Mouse (Mus musculus) megakaryocyte, embryonic 14.5 days (primary cell): ENCODE results near the gene Bcl3. TPM values are rescaled to one million over a fixed set of nuclear protein-coding genes. Genes with fewer than 3 reads are reported as not detected.
A peak's percentile ranks its signal among the peaks of the same experiment; 100 is the strongest.

ENCODE experiments used
- H3K27me3 ChIP-seq: replicated peaks from 2 replicates; pipeline ENCODE3; 2012; ENCODE audit warnings: inconsistent platforms
- H3K36me3 ChIP-seq: replicated peaks from 2 replicates; pipeline ENCODE3; 2012; ENCODE audit warnings: low read length, inconsistent platforms, mixed read lengths
- H3K4me1 ChIP-seq: 2 replicates; pipeline ENCODE4 v1.6.1; 2012; ENCODE audit warnings: inconsistent platforms
- H3K4me3 ChIP-seq: replicated peaks from 2 replicates; pipeline ENCODE3; 2012; ENCODE audit warnings: moderate library complexity, mild to moderate bottlenecking, inconsistent platforms
- H3K9me3 ChIP-seq: 2 replicates; pipeline ENCODE4 v1.6.1; 2012; ENCODE audit warnings: inconsistent platforms
- FLI1 ChIP-seq: IDR thresholded peaks from 2 replicates; pipeline ENCODE4 v1.6.1; 2012; ENCODE audit warnings: low read length, inconsistent platforms, mixed read lengths
- GATA1 ChIP-seq: IDR thresholded peaks from 3 replicates; pipeline ENCODE4 v1.6.1; 2012; ENCODE audit warnings: mixed read lengths, low read length, inconsistent platforms, borderline replicate concordance
- polyA plus RNA-seq: library from polyadenylated mRNA; stranded (reverse); fragments of >175 nt; gene quantifications from 2 replicates; pipeline ENCODE4 v1.2.3, GENCODE M21; 2012; ENCODE audit warnings: low replicate concordance; ENCODE audit not compliant: insufficient read depth

Gene Bcl3
- 183 and 210 TPM in 2 replicates for polyA plus RNA-seq

DNA sequence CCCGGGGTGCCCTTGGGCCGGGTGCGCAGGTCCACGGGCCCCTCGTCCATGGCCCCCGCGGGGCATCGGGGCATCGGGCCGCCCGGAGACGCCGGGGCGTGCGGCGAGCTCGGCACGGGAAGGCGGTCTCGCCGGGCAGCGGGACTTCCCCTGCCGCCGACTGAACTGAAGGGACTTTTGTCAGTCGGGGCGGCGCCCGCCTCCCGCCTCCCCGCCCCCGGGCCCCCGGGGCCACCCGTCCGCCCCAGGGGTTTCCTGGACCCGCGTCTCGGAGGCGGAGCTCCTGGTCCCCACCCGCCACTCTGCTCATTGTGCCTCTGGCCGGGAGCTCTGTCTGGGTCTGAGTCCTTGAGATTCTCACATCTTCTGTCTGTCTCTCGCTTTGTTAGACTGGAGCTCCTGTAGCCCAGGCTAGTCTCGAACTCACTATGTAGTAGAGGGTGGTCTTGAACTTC, at the start of gene Bcl3:
TSS of gene Bcl3 (minus strand) at position 167 of the 455 bp plus-strand sequence.
- peaks cover 89% of the 10 kb centered on the region for H3K4me1 ChIP-seq
- peak within 1 kb of the TSS; percentile 93 for H3K4me3 ChIP-seq
- peaks cover 33% of the 10 kb centered on the region for H3K36me3 ChIP-seq
- no peak for TF ChIP-seq FLI1
- TF ChIP-seq GATA1, result no peak
- H3K9me3 ChIP-seq, result no peaks in the 10 kb centered on the region
- no peaks in the 10 kb centered on the region for H3K27me3 ChIP-seq

DNA sequence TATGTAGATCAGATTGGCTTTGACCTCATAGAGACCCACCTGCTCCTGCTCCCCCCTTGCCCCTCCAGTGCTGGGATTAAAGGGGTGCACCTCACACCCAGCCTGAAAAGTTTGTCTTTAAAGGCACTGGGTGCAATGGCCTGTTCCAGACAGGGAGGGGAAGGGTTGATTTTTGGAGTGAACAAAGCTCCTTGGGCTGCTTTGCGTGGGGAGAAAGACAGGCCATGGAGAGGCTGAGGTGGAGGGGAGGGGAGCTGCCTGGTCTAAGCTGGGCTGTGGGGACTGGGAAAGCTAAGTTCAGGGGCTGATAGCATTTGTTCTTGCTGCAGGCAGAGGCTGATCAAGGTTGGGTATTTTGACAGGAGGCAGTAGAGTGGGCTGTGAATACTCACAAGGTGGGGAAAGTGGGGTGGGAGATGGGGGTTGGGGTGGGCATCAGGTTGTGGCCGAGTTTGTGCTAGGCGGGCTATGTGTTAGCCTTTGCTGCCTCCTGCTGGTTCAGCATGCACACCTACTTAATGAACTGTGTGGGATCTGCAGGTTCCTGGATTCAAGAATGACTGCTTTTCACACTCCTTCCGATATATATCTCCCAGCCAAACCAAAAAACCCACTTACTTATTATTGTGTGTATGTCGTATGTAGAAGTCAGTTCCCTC, 49.5 kb upstream of the Bcl3 start:
- H3K4me1 ChIP-seq, result peaks cover 50% of the 10 kb centered on the region
- no peaks in the 10 kb centered on the region for H3K36me3 ChIP-seq
- TF ChIP-seq FLI1 (no peak), GATA1 (no peak)
- H3K4me3 ChIP-seq, result peak overlapping the region; percentile 83
- no peaks in the 10 kb centered on the region for H3K9me3 ChIP-seq
- H3K27me3 ChIP-seq, result no peaks in the 10 kb centered on the region

DNA sequence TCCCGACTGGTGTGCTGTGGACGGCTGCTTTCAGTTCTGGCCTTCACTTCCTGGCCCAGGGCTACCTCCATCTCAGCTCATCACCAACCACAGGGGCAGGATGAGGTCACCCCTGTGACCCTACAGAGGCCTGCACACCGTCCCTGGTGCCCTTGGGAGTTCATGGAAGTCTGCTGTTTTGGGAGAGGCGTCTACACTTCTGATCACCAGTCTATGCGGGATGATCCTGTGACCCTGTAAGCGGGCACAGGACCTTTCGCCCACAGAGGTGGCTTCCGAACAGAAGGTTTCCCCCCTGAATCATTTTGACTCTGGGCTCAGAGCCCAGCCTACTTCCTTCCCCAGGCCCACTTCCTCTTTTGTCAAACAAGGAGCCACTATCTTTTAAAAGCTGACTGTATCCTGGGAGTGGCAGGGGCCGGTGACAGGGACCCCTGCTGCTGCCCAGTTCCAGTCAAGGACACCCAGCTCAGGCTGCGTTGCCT, 48.6 kb upstream of the Bcl3 start:
- no peaks in the 10 kb centered on the region for H3K9me3 ChIP-seq
- no peaks in the 10 kb centered on the region for H3K27me3 ChIP-seq
- peak overlapping the region; percentile 83 for H3K4me3 ChIP-seq
- TF ChIP-seq FLI1 (no peak), GATA1 (no peak)
- H3K4me1 ChIP-seq, result peaks cover 46% of the 10 kb centered on the region
- no peaks in the 10 kb centered on the region for H3K36me3 ChIP-seq

DNA sequence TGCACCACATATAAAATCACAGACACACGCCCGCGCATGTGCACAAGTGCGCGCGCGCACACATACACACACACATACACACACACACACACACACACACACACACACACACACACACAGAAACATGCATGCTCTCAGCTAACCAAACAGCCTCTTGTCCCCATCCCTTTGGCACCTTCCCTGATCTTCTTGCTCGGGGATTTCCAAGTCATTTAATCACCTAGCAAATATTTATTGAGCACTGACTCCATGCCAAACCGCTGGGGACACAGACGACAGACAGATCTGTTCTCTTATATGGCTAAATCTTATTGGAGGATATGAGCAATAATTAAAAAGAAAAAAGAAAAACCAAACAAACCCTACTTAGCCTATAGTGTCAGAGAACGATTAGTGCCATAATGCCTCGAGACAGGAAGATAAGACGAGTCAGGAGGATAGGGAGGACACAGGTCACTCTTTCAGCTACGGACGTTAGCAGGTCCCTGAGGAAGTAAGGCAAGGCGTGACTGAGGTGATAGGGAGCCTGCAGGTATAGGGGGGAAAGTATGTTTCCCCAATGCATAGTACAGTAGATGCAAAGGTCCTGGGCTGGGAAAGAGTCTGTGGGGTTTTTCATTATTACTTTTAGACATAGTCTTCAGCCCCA, 45.3 kb upstream of the Bcl3 start:
- Histone ChIP-seq H3K27me3 (peaks cover 16% of the 10 kb centered on the region), H3K9me3 (no peaks in the 10 kb centered on the region), H3K4me1 (peaks cover 50% of the 10 kb centered on the region), H3K36me3 (no peaks in the 10 kb centered on the region), H3K4me3 (no peak overlapping the region)
- TF ChIP-seq GATA1 (no peak), FLI1 (no peak)

DNA sequence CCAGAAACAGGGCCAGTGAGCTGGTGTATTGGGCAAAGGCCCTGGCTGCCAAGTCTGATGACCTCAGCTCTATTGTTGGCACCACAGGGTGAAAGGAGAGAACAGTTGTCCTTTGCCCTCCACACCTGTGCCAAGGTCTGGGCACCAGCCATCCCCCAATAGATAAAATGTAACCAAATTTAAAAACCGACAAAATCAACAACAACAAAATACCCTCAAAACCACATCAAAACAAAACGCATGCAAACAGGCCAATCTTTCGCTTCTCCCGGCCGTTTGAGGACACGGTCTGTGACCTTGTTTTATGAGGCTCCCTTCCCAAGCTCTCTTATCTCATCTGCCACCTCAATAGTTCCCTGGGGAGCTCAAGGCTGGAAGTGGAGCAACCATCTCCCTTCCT, 43.9 kb upstream of the Bcl3 start:
- no peak for TF ChIP-seq FLI1
- no peak for TF ChIP-seq GATA1
- Histone ChIP-seq H3K4me3 (no peak overlapping the region), H3K9me3 (no peaks in the 10 kb centered on the region), H3K4me1 (peaks cover 39% of the 10 kb centered on the region), H3K36me3 (no peaks in the 10 kb centered on the region), H3K27me3 (peaks cover 16% of the 10 kb centered on the region)

DNA sequence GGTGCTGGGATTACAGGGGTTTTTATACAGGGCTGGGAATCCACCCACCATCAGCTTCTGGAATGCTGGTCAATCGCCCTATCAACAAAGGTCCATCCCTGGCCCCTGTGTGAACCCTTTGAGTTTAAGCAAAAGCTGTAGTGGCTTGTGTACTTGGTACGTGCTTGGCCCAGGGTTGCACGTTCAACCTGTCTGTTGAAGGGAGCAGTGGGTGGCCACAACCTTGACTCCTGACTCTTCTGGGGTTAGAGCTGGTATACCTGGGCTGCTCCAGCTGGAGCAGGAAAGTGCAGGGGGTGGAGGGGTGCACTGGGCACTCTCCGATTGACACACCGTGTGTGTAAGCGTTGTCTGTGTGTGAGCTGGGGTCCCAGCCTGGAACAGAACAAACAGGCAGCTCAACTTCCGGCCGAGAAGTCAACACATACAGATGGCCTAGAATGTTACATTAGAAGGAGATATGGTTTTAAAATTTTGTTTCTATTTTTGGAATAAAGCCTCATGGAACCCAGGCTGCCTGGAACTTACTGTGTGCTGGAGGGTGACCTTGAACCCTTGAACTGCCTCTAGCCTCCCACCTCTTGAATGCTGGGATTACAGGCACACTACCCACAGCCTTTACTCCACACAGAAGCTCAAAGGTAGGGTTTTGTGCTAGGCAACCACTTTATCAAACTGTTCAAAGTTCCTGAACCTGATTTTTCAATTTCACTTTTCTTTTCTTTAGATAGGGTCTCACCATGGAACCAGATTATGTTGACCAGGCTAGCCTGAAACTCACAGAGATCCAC, 42.9 kb upstream of the Bcl3 start:
- Histone ChIP-seq H3K27me3 (peaks cover 21% of the 10 kb centered on the region), H3K36me3 (no peaks in the 10 kb centered on the region), H3K9me3 (no peaks in the 10 kb centered on the region), H3K4me1 (peaks cover 29% of the 10 kb centered on the region), H3K4me3 (no peak overlapping the region)
- TF ChIP-seq GATA1, result no peak
- TF ChIP-seq FLI1, result no peak

DNA sequence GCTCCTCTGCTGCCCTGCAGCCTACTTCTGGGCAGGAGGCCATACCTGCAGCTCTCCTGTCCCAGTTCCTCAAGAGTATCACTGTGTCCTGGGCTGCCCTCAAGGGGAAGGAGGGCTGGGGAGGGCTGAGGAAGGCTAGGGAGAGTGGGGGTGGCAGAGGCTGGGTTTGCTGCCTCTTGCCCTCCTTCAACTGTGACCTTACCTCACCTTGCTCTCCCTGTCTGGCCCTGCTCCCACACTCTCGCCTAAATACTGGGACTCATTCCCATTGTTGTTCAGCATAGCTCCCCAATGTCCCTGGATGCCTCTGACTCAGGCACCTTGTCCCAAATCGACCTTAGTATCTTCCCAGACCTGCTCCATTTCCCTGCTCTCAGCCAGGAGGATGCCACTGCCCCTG, 41.7 kb upstream of the Bcl3 start:
- peaks cover 33% of the 10 kb centered on the region for H3K4me1 ChIP-seq
- peaks cover 30% of the 10 kb centered on the region for H3K27me3 ChIP-seq
- no peak overlapping the region for H3K4me3 ChIP-seq
- TF ChIP-seq FLI1 (no peak), GATA1 (no peak)
- H3K9me3 ChIP-seq, result no peaks in the 10 kb centered on the region
- no peaks in the 10 kb centered on the region for H3K36me3 ChIP-seq

DNA sequence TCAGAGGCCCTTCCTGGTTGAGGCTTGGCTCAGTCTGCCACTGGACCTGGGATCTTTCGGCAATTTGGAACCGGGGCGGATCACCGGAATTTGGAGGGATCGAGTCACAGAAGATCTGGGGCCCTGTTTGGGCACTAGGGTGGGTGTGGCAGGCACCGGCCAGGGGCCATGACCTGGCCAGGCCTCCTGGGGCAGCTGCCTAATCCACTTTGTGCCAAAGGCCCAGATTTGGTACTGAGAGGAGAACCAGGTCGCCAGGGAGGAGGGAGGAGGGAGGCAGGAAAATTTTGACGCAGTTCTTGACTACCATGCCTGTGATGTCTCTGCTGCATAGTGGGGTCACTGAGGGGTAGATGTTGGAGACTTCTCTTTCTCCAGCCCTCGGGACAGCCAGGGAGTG, 38.6 kb upstream of the Bcl3 start, which contains the start of gene Ceacam16:
TSS of gene Ceacam16 (minus strand) at position 101 of the 400 bp plus-strand sequence.
- H3K4me3 ChIP-seq, result no peak within 1 kb of the TSS
- no peaks in the 10 kb centered on the region for H3K9me3 ChIP-seq
- TF ChIP-seq GATA1, result no peak
- no peak for TF ChIP-seq FLI1
- H3K4me1 ChIP-seq, result peaks cover 25% of the 10 kb centered on the region
- H3K27me3 ChIP-seq, result peaks cover 46% of the 10 kb centered on the region
- H3K36me3 ChIP-seq, result no peaks in the 10 kb centered on the region

DNA sequence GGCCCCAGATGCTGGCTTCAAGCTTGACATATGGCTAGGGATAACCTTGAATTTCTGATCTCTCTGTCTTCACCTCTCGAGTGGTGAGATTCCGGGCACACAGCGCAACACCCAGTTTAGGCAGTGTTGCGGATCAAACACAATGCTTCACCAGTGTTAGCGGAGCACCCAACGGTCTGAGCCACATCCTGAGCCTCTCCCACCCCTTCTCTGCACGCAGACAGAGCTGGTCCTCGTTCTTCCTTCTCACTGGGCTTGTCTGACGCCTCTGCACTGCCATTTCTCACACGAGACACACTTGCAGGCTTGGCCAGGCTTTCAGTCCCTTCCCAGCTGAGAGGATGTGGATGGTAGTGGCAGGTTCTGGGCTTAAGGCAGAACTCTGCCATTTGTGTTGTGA, 37.2 kb upstream of the Bcl3 start:
- Histone ChIP-seq H3K9me3 (no peaks in the 10 kb centered on the region), H3K36me3 (no peaks in the 10 kb centered on the region), H3K4me3 (no peak overlapping the region), H3K27me3 (peaks cover 56% of the 10 kb centered on the region), H3K4me1 (peaks cover 27% of the 10 kb centered on the region)
- no peak for TF ChIP-seq GATA1
- no peak for TF ChIP-seq FLI1
